Mouse (Mus musculus) left cerebral cortex, postnatal 14 days (tissue): ENCODE measurements around the gene Klk4. TPM values are rescaled to one million over a fixed set of nuclear protein-coding genes. Genes with fewer than 3 reads are reported as not detected.

Experiments
- DNase-seq, 2 experiments: peaks; one replicate each; pipeline ENCODE4 v3.0.0; 2021 to 2022; ENCODE audit warnings: low spot score in 2 of 2, mixed read lengths in 1 of 2
- intact Hi-C: fragments of 180-260 bp; cut with DNase I; formaldehyde crosslinking; loops from one replicate; pipeline ENCODE4 v1.15.1; 2025
- total RNA-seq, 2 experiments: library from RNA; stranded (reverse); gene quantifications; 2 replicates each; pipeline ENCODE4 v1.2.3; 2021

Gene Klk4
- total RNA-seq, 2 experiments from 2014 or later = not detected

DNA sequence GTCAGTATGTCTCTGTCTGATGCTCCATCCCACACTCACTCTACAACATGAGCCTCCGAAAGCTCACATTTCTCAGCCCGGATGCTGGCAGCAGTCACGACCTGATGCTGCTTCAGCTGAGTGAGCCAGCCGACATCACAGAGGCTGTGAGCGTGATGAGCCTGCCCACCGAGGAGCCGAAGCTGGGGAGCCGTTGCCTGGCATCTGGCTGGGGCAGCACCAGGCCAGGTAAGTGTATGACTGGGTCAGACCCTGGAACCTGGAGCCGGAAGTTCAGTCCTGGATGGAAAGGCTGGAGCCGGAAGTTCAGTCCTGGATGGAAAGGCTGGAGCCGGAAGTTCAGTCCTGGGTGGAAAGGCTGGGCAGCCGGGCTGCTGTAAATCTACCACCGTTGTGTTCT, 37.5 kb downstream of the Klk4 start:
- intact Hi-C loops = no loop called here
- DNase-seq = no peak

GRCm38 (mm10) chr7:43918871-43919270, 37.9 kb downstream of the Klk4 start:
- intact Hi-C loops = no loop called here
- no peak for DNase-seq

- DNase-seq = peak; percentile 77 to 82
- intact Hi-C loops = no loop called here
Observed at GRCm38 (mm10) chr7:43919559-43920451, 38.8 kb downstream of the Klk4 start.

DNA sequence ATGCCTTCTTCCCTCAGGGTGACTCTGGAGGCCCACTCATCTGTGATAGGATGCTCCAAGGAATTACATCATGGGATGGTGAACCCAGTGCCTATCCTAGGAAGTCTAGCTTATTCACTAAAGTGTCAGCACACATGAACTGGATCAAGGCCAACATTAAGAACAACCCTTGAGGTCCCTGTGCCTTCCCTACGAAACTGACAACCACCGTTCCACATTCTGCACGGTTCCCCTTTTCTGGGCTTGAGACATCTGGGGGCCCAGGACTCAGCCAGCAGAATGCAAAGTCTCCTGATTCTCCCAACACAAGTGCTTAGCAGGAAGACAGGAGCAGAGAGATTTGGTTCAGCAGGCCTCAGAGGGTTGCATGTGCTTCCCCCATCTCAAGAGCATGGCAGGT, 39.6 kb downstream of the Klk4 start:
- no peak for DNase-seq
- intact Hi-C loops = no loop called here

GRCm38 (mm10) chr7:43921087-43921486, 40.1 kb downstream of the Klk4 start:
- no peak for DNase-seq
- intact Hi-C loops = no loop called here

GRCm38 (mm10) chr7:43921941-43922340, 41.0 kb downstream of the Klk4 start:
- intact Hi-C loops = no loop called here
- no peak for DNase-seq

DNA sequence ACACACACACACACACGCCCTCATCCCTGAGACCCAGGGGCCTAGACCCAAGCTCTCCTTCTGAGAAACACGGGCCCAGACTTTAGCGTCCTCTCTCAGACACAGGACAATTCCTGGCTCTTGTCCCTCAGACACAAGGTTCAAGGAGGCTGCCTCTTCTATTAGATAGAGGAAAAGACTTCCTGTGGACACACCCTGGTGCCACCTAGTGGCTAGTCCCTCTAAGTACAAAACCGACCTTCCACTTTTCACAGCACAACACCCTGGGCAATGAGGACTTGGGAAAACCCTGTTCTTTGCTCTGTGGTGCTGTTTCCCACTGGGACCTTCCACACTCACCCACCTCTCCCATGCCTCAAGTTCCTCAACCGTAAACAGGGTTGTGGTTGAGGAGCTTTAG, 45.0 kb downstream of the Klk4 start:
- intact Hi-C loops = no loop called here
- no peak for DNase-seq

DNA sequence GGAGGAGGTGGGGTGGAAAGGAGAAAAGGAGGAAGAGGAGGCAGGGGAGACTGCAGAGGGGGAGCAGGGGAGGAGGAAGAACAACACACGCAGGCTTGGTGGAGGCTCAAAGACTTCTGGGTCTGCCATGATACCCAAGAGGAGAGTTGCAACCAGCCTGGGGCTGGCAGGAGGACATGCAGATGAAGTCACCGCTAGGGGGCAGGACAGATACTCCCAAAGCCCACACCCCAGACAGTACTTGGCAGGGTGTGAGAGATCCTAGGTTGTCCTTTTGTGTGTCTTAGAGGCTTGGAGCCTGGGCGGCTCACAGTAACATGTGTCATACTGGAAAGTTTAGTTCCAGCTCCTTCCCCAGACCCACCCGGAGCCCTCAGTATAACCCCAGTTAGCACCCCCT, 47.6 kb downstream of the Klk4 start:
- no peak for DNase-seq

DNA sequence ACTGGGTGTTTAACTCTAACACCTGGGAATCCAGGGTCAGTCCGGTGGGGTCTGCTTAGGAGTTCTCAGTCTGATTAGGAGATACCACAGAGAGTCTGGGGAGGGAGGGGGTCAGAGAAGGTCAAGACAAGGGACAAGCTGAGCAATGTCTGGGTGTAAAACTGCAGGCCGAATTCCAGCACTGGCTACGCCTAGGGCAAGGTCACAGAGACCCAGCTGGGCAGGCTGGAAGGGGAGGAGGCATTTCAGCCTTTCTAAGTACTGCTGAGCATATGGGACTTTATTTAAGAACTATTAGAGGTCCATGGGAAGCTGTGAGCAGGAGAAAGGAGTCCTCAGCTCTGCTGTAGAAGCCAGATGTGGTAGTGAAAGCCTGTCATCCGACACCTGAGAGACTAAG, 51.4 kb downstream of the Klk4 start:
- intact Hi-C loops = no loop called here

More for the DNA sequence above, 47.6 kb downstream of the Klk4 start:
- intact Hi-C loops = no loop called here

DNA sequence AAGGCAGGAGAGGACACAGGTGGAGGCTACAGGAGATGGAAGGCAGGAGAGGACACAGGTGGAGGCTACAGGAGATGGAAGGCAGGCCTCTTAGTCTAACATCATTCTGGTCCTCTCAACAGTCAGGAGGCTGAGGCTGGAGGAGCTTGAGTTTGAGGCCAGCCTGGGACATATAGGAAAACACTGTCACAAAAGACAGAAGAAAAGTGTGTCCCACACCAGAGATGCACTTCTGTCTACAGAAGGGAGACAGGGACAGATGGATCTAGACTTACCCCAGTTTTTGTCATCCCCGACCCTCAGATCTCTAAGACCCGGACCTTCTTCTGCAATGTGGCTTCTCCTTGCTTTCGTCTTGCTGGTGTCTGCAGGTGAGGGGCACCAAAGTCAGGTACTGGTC, 52.5 kb downstream of the Klk4 start, which contains the start of gene Klk15:
Gene Klk15 (plus strand): TSS at position 301 of the 400 bp plus-strand sequence.
- intact Hi-C loops = no loop called here
- no peak for DNase-seq

More for the DNA sequence above, 51.4 kb downstream of the Klk4 start:
- no peak for DNase-seq

GRCm38 (mm10) chr7:43934747-43935146, 53.8 kb downstream of the Klk4 start:
- intact Hi-C loops = no loop called here
- DNase-seq = no peak

Other genes starting within 250 kb of the Klk4 start
- under 1 TPM in 1 of 2 experiments, not detected in 1; 0.18 TPM for gene Ceacam18, start 246.5 kb upstream of the Klk4 start, total RNA-seq
- gene Siglece, start 221.0 kb upstream of the Klk4 start, total RNA-seq = 1 to 10 TPM; 1.2 to 1.5 TPM
- gene Ctu1, start 209.1 kb upstream of the Klk4 start, total RNA-seq = 1 to 10 TPM; 8.2 to 8.9 TPM
- not detected for gene Klk14, start 190.7 kb upstream of the Klk4 start, total RNA-seq
- not detected for gene Klk13, start 168.6 kb upstream of the Klk4 start, total RNA-seq
- not detected for gene Klk12, start 112.3 kb upstream of the Klk4 start, total RNA-seq
- gene Klk11, start 106.6 kb upstream of the Klk4 start, total RNA-seq = not detected
- gene Klk10, start 100.1 kb upstream of the Klk4 start, total RNA-seq = under 1 TPM in 1 of 2 experiments, not detected in 1; 0.40 TPM
- gene Klk9, start 89.3 kb upstream of the Klk4 start, total RNA-seq = not detected
- gene Klk8, start 83.6 kb upstream of the Klk4 start, total RNA-seq = 1 to 10 TPM; 3.3 to 5.5 TPM
- not detected for gene Klk7, start 69.9 kb upstream of the Klk4 start, total RNA-seq
- gene Klk6, start 56.7 kb upstream of the Klk4 start, total RNA-seq = not detected
- gene Klk5, start 39.2 kb upstream of the Klk4 start, total RNA-seq = not detected
- not detected for gene Klk15, start 52.6 kb downstream of the Klk4 start, total RNA-seq
- gene Klk1b8, start 69.5 kb downstream of the Klk4 start, total RNA-seq = not detected
- not detected for gene Klk1b1, start 85.6 kb downstream of the Klk4 start, total RNA-seq
- not detected for gene Klk1b9, start 94.9 kb downstream of the Klk4 start, total RNA-seq
- not detected for gene Klk1b11, start 114.7 kb downstream of the Klk4 start, total RNA-seq
- gene Klk1b26, start 131.0 kb downstream of the Klk4 start, total RNA-seq = not detected
- not detected for gene Klk1b27, start 171.1 kb downstream of the Klk4 start, total RNA-seq
- not detected for gene Klk1b21, start 221.2 kb downstream of the Klk4 start, total RNA-seq
- not detected for gene Klk1b22, start 231.5 kb downstream of the Klk4 start, total RNA-seq